Mouse (Mus musculus) spleen, embryonic (tissue): ENCODE results near the gene Dnal1.

Experiments used
- CTCF ChIA-PET: fragments of 350-600 bp; sonication (Branson Sonifier 250); formaldehyde crosslinking; loops from one replicate; lab custom pipeline; 2022; lab: Charles Lee

The Dnal1 gene

DNA sequence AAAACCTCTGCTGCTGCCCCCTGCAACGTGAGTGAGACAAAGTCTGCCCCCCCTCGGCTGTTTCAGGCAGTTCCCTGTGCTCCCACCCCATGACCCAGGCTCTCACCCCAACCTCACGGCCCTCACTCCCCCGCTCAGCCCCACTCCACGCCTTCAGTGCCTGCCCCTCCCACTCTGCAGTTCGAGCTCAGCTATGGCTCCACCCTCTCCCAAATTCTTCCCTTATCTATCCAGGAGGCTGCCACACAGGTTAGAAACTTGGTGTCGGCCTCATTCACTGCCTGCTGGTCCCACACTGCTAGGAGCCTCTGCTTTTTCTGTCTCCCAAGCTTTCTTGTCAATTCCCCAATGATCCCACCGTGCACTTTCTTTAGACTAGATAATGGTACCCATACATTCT lies 47.0 kb downstream of the Dnal1 start:
- CTCF ChIA-PET: interaction anchor here (1.0 to 1.2 kb wide), 2 partner anchors 13 to 86 kb away, joined by 3 to 6 read pairs; no protein-coding TSS in a partner anchor

DNA sequence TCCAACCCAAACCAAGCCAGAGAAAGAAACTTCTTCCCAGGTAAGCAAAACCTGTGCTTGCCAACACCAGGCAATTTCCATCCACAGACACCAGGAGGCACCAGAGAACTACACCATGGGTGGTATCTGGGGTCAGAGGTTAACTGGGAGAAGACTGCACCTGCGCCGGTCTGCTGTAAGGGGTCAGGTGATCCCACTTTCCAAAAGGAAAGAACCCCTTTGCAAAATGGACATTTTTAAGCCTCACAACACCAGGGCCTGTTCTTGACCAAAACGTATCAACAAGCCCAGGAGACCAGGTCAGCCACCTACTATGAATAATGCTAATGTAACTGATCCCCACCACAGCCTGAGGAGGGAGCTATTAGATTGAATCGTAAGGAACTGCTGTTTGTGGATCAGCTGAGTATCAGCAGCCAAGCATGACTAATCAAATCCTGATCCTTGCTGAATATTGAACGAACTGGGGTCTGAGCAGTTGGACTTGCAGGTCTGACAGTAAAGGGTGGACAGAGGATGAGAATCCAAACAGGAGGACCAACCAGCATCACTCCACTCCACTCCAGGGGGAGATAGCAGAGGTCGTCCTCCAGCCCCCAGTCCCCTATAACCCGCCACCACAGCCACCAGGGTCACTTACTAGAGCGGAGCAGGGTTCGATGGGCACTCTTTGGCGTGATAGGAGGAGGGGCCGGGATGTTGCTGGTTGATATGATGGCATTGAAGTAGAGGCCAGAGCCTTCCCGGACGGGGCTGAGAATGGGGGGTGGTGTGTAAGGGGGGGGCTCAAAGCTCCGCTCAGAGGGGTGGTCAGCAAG lies 47.7 kb downstream of the Dnal1 start:
- CTCF ChIA-PET: interaction anchor here (0.8 to 1.0 kb wide), 2 partner anchors 27 to 85 kb away, joined by 3 to 9 read pairs; no protein-coding TSS in a partner anchor

DNA sequence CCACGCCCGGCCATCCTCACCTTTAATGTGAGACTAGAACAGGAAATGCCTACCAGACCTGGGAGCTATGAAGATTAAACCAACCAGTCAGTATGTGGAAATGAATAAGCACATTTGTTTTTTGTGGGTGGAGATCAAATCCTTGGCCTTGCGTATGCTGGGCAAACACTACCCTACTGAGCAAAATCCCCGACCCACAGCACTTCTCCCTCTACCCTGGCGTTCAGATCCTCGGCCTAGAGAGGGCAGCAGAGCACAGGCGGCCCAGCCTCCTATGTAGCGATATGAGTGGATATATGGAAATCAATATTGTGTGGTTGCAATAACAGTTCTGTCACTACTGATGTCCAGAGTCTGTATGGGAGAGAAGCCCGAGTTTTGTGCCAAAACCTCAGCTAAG lies 49.0 kb downstream of the Dnal1 start:
- CTCF ChIA-PET: interaction anchor here (0.6 to 1.7 kb wide), 5 partner anchors 13 to 88 kb away, joined by 3 to 6 read pairs (median 3); no protein-coding TSS in a partner anchor

DNA sequence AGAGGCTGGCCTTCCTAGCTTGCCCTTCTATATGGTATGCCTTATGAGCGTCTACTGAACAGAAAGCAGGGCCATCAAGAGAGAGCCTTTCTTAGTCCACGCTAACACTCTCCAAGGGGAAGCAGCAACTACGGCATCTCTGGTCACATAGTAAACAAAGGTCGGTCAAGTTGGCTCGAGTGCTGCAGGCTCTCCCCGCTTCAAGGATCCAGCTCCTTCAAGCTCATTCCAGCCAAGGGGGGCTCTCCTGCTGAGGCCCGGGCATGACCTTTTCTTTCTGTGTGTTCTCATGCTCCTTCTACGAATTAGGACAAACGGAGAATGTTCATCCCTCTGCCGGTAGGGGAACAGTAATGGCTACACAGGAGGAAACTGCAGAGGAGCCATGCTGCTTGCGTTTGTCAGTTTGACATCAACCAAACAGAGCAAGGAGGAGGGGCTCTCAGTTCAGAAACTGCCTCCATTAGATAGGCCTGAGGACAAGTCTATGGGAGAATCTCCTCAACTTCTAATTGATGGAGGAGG lies 49.5 kb downstream of the Dnal1 start:
- CTCF ChIA-PET: interaction anchor here (0.6 to 1.7 kb wide), 4 partner anchors 12 to 30 kb away, joined by 3 to 4 read pairs (median 3); no protein-coding TSS in a partner anchor

DNA sequence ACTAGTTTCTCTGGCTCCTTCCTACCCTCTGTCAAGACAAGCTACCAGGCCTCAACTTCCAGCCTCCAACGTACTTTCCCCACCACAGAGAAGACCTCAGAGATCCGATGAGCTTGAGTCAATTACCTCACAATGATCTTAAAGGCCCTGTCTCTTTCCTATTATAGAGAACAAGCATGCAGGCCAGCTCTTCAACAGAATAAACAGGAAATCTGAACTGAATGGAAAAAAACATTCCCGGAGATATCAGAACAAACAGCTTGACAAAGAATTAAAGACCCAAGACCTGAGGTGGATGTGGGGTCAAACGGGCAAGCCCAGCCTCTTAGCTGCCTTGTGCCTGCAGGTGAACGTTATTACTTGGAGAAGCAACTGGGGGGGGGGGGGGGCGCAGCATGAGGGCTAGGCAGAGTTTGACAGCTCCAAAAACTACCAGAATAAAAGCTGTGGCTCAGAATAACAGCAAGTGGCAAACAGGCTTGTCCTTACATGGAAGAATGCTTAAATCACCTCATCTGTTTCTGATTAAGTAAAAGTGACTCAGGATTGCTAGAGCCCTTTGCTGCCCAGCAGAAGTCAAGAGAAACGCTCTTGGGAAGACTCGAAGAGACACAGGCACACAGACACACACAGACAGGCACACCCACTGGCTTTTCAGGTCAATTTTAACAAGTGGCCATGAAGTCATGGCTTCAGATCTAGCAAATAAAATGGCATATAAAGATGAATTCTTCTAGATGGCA lies 51.6 kb downstream of the Dnal1 start:
- CTCF ChIA-PET: no interaction called here

DNA sequence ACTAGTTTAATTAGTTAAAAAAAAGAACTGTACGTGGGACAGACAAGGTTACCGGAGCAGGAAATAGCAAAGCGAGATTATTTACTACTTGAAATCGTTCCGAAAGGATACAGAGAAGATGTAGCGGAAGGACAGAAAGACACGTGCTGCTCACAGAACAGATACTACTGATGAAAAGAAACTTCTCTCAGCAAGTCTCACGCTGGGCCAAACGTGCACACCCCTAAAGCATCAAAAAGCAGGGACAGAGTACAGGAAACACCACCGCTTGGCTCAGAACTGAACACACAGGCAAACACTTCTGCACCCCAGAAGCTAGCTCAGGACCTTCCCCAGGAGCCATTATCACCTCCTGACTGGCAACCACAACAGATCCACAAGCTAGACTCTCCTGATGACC lies 56.4 kb downstream of the Dnal1 start:
- CTCF ChIA-PET: no interaction called here

- CTCF ChIA-PET: interaction anchor here (0.6 to 1.5 kb wide), 2 partner anchors 21 to 74 kb away, joined by 3 to 7 read pairs; no protein-coding TSS in a partner anchor
Measured at GRCm38 (mm10) chr12:84172216-84172615, 58.0 kb downstream of the Dnal1 start.

DNA sequence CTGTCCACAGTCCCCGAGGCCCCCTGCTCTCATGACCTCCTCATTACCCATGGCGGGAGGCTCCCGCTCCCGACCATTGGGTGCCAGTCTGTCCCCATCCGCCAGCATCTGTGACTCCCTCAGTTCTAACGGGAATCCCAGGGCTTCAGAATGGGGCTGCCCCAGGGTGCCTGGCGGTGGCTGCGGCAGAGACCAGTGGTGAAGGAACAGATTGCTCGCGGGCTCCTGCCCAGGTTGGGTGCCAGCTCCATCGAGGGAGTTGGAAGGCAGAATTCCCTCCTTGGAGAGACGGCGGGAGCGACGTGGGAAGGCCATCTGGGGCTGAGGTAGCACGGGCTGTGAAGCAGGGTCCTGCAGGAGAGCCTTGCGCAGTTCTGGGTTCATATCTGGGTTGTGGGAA lies 58.7 kb downstream of the Dnal1 start:
- CTCF ChIA-PET: interaction anchor here (0.6 to 1.5 kb wide), 3 partner anchors 21 to 106 kb away, joined by 3 to 7 read pairs (median 4); no protein-coding TSS in a partner anchor

GRCm38 (mm10) chr12:84173309-84173915 lies 59.2 kb downstream of the Dnal1 start:
- CTCF ChIA-PET: interaction anchor here (0.6 to 1.5 kb wide), 2 partner anchors 20 to 105 kb away, joined by 4 to 7 read pairs; no protein-coding TSS in a partner anchor

DNA sequence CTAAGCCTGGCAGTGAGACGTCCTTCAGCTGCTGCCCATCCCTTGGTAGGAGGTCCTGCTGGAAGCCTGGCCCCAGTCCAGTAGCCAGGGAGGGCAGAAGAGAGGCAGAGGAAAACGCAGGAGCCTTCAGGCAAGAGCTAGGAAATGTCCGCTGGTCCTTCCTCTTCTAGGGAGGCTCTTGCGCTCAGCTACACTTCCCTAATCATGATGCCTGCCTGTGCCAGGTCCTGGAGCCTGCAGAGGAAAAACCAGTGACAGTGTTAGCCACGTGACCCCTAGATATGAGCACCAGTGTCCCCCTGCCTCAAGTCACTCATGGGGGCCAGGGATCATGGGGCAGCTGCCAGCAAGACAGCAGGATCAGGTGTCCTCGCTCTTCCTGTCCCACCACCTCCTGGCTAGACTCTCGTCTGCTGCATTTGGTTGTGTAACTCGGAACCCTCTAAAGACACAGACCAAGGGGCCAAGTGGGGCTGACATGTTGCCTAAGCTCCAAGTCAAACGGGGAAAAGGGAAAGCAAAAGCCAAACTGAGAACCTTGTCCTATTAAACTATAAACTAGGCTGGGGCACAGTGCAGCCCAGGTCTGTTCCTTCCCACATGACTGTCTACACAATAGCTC lies 60.1 kb downstream of the Dnal1 start:
- CTCF ChIA-PET: interaction anchor here (0.6 to 5.5 kb wide), 3 partner anchors 11 to 14 kb away, joined by 6 to 40 read pairs (median 8); no protein-coding TSS in a partner anchor

GRCm38 (mm10) chr12:84174871-84175270 lies 60.7 kb downstream of the Dnal1 start:
- CTCF ChIA-PET: interaction anchor here (1.0 to 5.5 kb wide), 2 partner anchors 14 kb away, joined by 6 to 40 read pairs; no protein-coding TSS in a partner anchor

DNA sequence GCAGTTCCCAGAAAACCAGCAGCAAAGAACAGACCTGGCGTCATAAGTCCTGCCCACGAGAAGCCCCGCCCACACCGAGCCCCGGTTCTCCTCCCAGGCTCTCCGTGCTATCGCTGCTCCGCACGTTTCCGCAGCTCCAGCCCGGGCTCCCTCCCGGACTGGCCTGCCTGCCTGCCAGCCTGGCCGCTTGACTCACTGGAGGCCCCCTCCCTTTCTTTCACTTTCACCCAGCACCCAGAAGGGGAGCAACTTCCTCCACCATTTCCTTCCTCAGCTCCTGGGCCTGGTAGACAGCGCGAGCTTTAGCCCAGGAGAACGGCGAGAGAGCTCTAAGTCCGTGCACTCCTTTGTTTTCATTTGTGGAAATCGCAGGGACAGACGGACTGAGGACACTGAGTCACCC lies 61.5 kb downstream of the Dnal1 start:
- CTCF ChIA-PET: interaction anchor here (0.6 to 5.5 kb wide), 4 partner anchors 8 to 27 kb away, joined by 4 to 40 read pairs (median 7); no protein-coding TSS in a partner anchor

DNA sequence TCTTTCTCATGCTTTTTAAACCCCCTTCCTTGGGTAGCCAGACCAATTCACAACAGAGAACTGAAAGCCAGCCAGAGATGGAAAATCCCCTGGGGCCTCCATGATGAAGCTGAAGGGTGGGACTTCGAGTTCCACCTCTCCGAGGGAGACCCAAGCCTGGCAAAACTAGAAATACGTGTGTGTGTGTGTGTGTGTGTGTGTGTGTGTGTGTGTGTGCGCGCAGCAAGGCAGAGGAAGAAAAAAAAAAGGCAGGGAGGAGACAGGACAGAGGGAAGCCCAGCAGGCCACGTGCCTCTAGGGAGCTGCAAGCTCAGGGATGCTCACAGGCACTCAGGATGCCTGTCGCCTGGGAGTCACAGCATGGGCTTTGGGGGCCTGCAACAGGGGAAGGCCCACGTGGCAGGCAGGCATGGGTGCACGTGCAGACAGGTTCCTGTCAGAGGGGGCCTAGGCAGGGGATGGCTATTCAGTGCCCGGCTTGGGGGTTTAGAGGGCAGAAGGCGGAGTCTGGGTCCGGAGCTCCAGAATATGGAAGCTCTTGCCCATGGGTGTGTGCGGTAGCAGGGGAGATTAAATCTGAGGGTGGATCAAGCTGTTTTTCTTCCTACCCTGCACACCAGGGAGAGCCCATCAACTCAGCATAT lies 62.1 kb downstream of the Dnal1 start:
- CTCF ChIA-PET: interaction anchor here (0.6 to 5.5 kb wide), 6 partner anchors 9 to 70 kb away, joined by 3 to 40 read pairs (median 5); no protein-coding TSS in a partner anchor

- CTCF ChIA-PET: interaction anchor here (0.6 to 5.5 kb wide), 4 partner anchors 11 to 483 kb away, joined by 3 to 40 read pairs (median 3); no protein-coding TSS in a partner anchor
Measured at GRCm38 (mm10) chr12:84176886-84177765, 63.0 kb downstream of the Dnal1 start.

- CTCF ChIA-PET: interaction anchor here (5.5 kb wide), 1 partner anchor 10 kb away, joined by 40 read pairs; no protein-coding TSS in a partner anchor
Measured at GRCm38 (mm10) chr12:84178052-84178451, 63.9 kb downstream of the Dnal1 start.

DNA sequence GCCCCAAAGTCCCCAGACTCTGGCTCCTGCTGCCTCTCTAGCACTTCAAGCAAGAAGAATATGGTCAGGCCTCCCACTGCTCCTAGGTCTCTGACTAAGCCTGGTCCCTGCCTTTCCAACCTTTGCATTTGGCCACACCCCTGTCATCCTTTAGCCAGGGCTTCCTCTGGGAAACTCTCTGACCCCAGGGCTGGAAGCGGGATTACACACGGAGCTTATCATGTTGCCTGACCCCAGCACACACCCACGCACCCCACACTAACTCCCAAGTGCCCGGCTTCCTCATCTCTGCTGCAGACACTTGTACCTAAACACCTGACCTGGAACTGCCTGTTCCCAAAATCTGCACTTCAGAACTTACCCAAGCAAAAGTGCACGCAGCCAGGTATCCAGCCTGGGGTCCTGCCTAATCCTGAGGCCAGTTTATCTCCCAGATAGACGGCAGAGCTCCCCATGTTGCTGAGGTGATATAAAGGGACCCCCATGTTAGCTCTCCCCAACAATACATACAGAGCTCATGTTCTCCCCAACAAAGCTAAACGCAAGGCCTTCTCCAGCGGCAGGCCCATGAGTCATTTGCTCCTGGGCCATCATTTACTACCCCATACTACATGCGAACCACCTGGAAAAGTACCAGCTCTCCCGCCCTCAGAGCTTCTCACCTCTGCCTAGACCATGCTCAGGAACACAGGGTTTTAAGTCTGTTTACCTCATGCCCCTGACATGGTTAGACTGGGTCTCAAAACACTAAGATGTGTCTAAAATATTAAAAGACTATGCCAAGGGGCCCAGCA lies 64.7 kb downstream of the Dnal1 start:
- CTCF ChIA-PET: interaction anchor here (0.7 to 5.5 kb wide), 2 partner anchors 10 to 32 kb away, joined by 3 to 40 read pairs; no protein-coding TSS in a partner anchor

DNA sequence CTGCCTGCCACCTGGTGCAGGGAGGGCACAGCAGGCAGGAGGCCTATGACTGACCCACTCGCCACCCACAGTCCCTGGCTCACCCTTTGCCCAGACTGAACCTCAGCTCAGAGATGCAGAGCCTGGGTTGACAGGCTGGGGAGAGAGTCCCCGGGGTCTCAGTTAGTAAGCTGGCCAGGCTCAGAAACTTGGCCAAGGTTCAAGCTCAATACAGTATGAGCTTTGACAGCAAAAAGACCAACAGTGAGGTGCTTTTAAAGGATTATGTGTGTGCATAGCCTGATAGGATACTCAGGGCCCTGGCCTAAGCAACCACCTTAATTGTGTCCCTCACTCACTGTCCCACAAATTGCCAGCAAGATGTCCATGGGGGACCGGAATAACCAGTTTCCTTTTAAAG lies 65.9 kb downstream of the Dnal1 start:
- CTCF ChIA-PET: no interaction called here
